Mouse (Mus musculus): ENCODE data around the gene Ddx25.

GRCm38 (mm10) chr9:35495471-35495870 is 62.9 kb downstream of the Ddx25 start:
- TF ChIP-seq POLR2A (IDR thresholded peaks at IDR 0.05; ENCODE audit: extremely low read depth, insufficient read depth, low read length) (no peak), CTCF (IDR thresholded peaks at IDR 0.05; ENCODE audit: low read depth, low read length) (no peak)

Data from liver, adult 2 months (tissue).